Mouse (Mus musculus) G1E (cell line): ENCODE results near the gene Elp5.

ENCODE experiments used
- CTCF ChIP-seq: IDR thresholded peaks from 2 replicates; pipeline ENCODE4 v1.5.1; 2012; ENCODE audit warnings: low read depth, low read length, inconsistent platforms, mixed read lengths
- GATA1 ChIP-seq: IDR thresholded peaks from 2 replicates; pipeline ENCODE4 v1.6.1; 2012; ENCODE audit warnings: borderline replicate concordance, low read length, inconsistent platforms, mixed read lengths
- POLR2AphosphoS5 ChIP-seq: IDR thresholded peaks from 2 replicates; pipeline ENCODE4 v1.6.1; 2012; ENCODE audit warnings: low read depth, low read length, inconsistent platforms; ENCODE audit not compliant: insufficient replicate concordance
- TAL1 ChIP-seq: conservative IDR thresholded peaks from 2 replicates; pipeline ENCODE4 v1.6.1; 2012; ENCODE audit warnings: low read depth, low read length, inconsistent platforms, mixed read lengths

GRCm38 (mm10) chr11:69992396-69992795 is 10.1 kb upstream of the Elp5 start:
- no peak for TF ChIP-seq CTCF
- no peak for TF ChIP-seq TAL1
- no peak for TF ChIP-seq GATA1
- no peak for TF ChIP-seq POLR2AphosphoS5
